In genomic region chr7:66976371-66976770, GRCm38 (mm10) we compare ENCODE assay signal across 16 mouse cellular contexts.
"Had no signal": no experiment of that assay in that cellular context is flagged by ENCODE, and none has a peak within 500 bp of the region (broad histone marks: within the 10 kb centered on the region; RNA-seq: fewer than 3 reads in every experiment).

No protein-coding gene starts in this region.

- H3K4me1 ChIP-seq: lung, embryonic 15.5 days; midbrain, embryonic 13.5 days; midbrain, embryonic 15.5 days; neural tube, embryonic 12.5 days; stomach, embryonic 15.5 days had no signal

- H3K4me2 ChIP-seq: lung, embryonic 15.5 days; midbrain, embryonic 11.5 days; midbrain, embryonic 13.5 days; midbrain, embryonic 15.5 days; neural tube, embryonic 12.5 days; stomach, embryonic 15.5 days had no signal

- H3K27me3 ChIP-seq: lung, embryonic 15.5 days; midbrain, embryonic 13.5 days; midbrain, embryonic 15.5 days; neural tube, embryonic 12.5 days; stomach, embryonic 15.5 days had no signal

- H3K36me3 ChIP-seq: lung, embryonic 15.5 days; midbrain, embryonic 13.5 days; midbrain, embryonic 15.5 days; neural tube, embryonic 12.5 days; stomach, embryonic 15.5 days had no signal

- DNase-seq: lung, adult 2 months; lung, postnatal 14 days; lung, postnatal 36 days; right cerebral cortex, postnatal 14 days; thymus, adult 18-20 months; thymus, postnatal 36 days had no signal

- H3K4me3 ChIP-seq: lung, embryonic 15.5 days; megakaryocyte, embryonic 14.5 days; midbrain, embryonic 13.5 days; midbrain, embryonic 15.5 days; neural tube, embryonic 12.5 days; stomach, embryonic 15.5 days had no signal

- H3K9me3 ChIP-seq: lung, embryonic 15.5 days; midbrain, embryonic 13.5 days; midbrain, embryonic 15.5 days; neural tube, embryonic 12.5 days; stomach, embryonic 15.5 days had no signal

- ATAC-seq: lung, postnatal 0 days; midbrain, embryonic 13.5 days; midbrain, embryonic 15.5 days had no signal

- H3K9ac ChIP-seq: lung, embryonic 15.5 days; midbrain, embryonic 13.5 days; midbrain, embryonic 15.5 days; neural tube, embryonic 12.5 days; stomach, embryonic 15.5 days had no signal

- H3K27ac ChIP-seq: lung, embryonic 15.5 days; macrophage; midbrain, embryonic 13.5 days; midbrain, embryonic 15.5 days; neural tube, embryonic 12.5 days; stomach, embryonic 15.5 days; stomach, postnatal 0 days had no signal
